Mouse (Mus musculus): ENCODE measurements around the gene Lhfpl2. TPM values are rescaled to one million over a fixed set of nuclear protein-coding genes. Genes with fewer than 3 reads are reported as not detected.

The Lhfpl2 gene
- polyA plus RNA-seq, 2 experiments from 2014 or later: 0.08 TPM; not detected in 1

DNA sequence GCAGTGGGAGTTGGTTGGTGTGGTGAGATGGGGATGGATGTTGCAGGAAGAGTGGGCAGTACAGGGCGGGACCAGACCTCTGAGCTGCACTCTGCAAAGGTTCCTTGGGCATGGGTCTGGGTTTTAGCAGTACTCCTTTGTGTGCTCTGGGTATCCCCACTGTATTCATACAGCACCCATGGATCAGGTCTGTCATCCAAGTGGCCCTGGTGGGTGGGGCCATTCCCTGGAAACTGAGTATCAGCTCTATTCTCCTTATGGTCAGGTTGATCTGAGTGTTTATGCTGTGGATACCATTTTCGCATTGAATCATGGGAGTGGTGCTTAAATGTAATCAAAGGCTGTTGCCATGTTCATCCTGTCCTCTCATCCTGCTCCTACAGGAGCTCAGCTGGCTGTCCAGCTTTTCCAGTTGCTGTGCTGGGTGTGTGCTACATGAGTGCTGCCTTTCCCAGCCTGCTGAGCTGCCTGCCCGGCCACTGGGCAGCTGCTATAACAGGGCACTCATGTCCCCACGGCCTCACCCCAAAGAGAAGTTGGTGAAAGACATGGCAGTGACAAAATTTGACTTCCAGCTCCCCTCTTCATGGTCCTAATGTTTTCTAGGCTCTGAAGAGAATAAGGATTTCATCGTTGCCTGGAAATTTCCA lies 9.2 kb downstream of the Lhfpl2 start:
- no peak for ATAC-seq

DNA sequence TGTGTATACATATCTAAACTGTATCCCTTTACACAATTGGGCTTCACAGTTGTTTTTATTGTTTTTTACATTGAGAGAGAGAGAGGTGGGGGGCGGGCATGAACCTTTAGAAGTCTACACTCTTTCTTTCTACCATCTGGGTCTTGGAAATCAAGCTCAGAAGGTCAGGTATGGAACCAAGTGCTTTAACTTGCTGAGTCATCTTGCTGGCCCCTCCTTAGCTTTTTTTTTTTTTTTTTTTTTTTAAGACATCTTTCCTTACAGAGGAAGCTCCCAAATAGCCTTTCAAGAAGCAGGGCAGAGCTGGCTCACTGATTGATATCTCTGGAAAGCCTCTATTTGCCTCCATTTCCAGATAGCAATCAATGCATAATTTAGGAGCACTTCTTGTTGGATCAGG lies 10.7 kb downstream of the Lhfpl2 start:
- ATAC-seq: no peak

DNA sequence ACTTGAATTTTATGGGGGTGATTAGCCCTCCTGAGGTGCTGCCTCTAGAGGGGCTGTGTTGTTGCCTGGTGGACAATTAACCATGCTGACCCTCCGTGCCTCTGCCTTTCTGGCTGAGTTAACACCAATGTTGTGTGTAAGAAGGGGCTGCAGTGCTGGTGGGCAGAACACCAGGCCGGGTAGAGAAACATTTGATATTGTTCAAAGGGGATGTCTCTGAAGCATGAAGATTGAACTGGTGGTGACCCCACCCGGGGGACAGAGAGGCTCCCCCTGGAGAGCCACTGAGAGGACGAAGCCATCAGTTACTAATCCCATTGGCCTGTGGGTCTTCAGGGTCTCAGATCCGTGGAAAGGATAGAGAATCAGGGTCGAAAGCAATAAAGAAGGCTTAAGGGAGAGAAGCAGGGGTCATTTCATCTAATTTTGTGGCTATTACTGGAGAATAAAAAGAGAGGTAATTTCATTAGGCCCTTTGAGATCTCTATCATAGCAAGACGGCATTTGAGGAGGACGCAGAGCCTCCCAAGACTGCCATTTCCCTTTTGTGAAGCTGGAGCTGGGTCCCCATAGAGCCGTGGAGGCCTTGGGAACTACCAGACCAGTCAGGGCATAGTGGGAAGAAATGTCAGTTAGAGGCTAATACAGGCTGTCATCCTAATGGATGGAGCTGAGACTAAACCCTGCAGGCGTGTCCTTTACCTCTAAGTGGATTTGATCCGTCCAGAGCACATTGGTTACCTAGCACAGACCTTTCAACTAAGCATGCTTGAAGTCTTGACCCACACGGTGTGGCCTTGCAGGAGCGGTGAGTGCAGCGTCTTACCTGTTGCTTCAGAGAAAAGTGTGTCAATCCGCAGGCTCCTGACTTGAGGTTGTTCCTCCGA lies 12.1 kb downstream of the Lhfpl2 start:
- no peak for ATAC-seq

DNA sequence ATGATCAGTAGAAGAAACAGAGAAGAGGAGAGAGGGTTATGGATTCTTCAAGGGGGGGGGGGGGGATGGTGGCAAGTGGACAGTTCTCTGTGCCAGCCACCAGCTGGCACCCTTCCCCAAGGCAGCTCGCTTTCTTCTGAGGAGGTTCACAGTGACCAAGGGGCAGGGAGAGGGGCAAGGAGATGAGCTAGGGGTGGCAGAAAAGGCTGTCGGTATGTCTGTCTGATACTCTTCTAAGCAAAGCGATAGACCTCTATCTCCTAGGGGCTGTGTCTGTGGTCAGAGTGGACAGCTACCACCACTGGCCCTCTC lies 12.7 kb downstream of the Lhfpl2 start:
- no peak for ATAC-seq

DNA sequence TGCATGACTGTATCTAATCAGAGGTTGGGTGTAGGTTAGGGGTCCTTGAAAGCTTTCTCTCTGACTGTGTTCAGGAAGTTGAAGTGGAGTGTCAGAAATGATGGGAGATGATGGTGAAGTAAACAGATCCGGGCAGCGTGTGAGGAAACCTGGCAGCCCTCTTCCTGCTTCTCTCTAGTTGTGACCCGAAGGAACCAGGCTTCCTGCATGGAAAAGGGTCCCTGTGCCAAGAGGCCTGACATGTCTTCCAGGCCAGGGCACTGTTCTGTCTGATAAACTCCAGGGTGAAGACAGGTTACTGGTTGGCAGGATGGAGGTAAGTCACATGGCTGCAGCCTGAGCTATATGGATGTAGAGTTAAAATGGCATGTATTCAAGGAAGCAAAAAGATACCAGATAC lies 13.3 kb downstream of the Lhfpl2 start:
- ATAC-seq: no peak

DNA sequence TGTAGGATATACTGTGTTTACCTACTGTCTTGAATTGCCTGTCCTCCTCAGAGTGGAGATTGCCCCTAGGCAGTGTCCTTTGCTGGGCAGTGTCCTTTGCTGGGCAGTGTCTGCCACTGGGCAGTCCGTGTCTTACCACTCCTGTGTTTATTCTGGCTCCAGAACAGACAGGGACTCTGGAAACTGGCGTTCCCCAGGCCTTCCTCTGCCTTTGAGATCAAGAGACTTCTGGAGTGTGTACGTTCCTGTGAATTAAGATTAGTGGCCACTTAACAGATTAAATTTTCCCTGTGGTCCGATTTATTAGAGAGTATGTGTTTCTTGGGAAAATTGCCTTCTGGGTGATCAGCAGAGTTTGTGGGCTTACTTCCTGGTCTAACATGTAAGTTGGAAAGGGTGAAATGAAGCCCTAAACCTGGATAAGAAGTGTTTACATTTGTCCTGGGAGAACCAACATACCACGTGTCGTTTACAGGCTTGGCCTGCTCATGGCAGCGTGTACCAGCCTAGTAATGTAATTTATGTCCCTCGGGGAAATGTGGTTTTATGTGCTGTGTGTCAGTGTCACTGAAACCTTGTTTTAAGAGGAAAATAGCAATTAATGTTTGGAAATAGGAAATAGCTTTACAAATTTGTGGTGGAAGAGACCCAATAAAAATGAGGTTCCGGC lies 15.6 kb downstream of the Lhfpl2 start:
- ATAC-seq: no peak

DNA sequence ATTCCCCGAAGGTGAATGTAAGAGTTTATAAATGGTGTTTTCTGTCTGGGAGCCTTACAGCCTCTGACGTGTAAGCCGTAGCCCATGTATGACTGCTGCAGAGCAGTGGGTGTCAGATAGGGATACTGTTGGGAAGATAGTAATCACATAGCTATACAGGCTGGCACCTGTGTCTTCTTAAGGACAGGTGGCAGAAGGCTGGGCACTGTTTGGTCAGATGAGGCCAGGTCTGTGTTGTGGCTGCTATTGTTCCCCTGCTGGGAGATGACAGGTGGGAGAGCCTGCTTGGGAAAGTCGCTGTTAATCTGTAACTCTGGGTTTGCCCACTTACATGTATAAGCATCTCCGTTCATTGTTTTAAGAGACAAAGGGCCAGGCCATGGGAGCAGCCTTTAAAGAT lies 16.1 kb downstream of the Lhfpl2 start:
- no peak for ATAC-seq

DNA sequence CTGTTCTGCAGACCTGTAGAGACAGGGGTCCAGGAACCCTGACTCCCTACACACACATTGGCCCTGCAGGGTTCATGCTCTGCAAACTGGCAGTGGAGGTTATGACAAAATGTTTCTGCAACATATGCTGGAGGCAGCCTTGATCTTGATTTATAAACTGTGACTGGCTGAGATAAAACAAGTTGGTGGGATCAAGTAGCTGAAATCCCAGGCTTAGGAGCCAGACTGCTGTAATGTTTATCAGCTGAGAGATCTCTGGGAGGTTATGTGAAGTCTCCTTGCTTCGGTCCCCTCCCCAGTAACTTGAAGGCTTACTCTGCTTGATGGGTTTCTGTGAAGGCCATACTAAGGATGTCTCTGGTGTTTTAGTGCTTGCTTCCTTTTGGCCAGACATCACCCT lies 17.6 kb downstream of the Lhfpl2 start:
- ATAC-seq: no peak

DNA sequence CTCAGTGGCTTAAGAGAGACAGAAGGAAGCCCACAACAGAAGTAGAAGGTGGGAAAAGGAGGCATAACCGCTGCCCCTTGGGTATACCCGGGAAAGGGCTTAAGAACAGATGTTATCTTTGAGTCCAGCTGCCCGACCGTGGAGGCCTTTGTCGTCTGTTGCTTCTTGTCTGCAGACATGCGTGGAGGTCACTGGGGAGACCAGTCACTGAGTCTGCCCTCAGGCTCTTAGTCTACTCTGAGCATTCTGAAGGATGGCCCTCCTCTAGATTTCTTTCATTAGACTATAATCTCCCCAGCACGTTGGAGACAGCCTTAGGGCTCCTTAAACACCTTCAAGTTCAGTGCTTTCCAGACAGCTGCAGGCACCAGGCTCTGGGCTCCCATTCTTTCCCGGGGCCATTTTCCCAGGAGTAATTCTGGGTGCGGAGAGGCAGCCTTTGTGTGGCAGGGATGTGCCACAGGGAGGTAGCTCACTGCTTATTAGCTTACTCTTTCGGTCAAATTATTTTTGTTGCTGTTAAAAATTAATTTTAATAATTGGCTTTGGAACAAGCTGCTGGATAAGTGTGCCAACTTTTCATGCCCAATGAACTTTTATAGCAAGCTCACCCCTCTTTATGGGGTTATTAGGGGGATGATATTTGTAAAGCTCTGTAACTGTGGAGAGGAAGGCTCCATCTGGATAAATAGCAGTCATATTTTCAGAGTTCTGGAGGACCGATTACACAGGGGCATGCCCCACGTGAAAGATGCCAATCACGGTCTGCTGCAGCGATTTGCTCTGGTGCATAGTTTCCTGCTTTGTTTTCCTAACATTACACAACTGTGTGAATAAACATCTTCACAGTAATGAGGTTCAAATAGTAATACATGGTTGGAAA lies 19.8 kb downstream of the Lhfpl2 start:
- ATAC-seq: no peak

DNA sequence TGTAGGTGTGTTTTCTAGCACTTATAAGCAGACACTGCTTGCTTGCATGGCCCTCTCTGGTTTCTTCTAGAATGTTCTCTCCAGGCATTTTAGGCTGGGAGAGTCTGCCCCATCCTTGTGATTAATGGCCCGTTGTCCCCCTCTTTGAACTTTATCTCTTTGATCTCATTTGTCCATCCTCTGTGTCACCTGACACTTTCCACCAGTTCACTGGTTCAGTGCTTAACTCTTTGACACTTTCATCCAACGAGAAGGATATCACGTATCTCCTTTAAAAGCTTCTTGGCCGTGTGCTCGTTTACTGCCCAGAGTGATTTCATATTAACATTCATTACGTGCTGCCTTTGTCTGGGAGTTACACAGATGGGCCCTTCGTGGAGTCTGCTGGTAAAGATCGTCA lies 25.6 kb downstream of the Lhfpl2 start:
- no peak for ATAC-seq

DNA sequence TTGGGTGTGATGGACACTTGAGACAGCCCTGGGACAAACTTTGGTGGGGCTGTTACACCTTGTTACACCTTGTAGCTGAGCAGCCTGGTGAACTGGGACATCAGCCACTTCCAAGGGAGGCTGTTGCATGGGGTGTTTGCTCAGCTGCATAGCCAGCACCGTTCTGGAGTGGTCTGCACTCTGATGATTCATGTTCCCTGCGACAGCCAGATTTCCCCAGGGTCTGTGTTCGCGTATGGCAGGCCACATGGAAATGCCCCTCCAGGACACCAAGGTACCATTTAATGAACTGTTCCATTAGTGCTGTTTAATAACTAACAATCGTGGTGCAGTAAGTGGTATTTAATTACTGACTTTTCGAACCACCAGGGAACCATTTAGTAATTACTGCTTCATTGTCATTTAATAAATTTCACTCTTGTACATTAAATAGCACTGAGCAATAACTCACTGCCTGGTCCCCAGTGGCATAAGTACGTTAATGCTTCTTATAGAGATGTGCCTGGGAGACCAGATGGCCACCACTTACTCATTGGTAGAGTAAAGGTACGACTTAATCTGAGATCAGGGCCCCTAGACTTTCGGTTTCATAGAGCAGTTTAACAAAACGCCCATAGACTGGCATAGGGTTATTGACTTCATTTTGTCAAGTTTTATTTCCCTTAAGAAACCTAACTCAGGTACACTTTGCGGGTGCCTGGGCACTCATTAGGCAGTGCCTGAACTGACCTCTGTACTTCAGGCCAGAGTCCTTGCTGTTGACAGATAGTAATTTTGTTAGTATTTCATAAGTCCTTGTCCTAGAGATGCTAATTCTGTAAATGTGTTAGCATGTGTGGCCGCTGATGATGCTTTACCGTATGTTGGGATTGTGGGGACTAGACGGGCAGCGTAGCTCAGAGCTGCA lies 26.9 kb downstream of the Lhfpl2 start:
- no peak for ATAC-seq

DNA sequence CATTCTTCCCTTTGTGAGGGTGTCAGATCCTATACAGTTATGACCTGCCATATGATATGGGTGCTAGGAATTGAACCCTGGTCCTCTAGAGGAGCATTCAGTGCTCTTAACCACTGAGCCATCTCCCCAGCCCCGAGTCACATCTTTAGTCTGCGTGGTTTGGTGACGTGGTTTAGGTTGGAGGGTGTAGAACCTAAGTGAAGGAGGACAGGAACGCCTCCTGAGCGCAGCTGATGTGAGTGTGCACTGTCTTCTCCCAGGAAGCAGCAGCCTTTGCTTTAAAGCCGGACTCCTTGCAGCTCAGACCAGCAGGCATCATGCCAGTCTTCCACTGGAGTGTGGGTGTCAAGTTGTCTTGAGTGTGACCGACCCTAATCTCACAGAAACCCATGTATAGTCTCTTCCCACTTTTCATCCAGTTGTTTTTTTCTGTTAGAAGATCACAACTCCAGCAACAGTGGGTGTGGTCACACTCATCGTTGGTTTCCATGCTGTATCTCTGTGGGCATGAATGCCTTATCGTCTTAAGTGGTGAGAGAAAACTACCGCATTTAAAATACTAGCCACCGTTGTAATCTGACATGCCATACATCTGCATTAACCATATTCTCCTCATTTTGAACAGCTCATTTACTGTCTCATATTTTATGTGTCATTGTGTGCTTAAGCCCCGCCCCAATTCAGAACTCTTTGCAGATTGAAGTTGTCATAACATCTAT lies 28.7 kb downstream of the Lhfpl2 start:
- ATAC-seq: no peak

DNA sequence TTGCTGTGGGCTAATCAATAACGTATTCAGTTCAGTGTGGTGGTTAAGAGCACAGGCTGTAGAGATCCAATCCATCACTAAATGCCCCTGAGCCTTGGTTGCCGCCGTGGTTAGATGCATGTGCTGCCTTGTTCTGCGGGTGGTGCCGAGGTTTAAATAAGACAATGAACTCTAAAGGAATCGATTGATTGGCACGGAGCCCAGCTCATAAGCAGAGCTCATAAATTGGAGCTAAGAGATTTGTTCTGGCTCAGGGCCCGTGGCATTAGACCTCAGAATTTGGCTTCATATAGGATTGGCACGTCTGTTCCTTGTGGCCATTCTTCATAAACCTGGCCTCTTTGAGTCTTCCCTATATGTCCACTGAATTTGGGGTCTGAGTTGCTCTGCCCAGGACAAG lies 29.5 kb downstream of the Lhfpl2 start:
- no peak for ATAC-seq

DNA sequence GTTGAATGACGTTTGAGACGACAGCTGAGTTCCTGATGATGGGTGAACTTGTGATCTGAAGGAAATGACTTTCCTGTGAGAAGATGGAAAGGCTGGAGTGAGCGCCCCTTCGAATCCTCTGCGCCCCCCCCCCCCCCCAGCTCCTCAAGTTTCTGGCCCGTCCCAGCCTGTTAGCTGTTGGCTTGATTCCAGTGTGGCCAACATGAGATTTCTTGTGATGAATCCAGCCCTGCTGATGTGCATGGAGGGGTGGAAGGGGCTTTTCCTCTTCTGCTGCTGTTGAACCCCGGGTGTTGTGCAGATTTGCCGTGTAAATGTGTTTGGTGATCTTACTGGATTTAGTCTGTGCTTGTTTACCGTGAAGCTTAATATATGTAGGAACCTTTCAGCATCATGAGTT lies 31.2 kb downstream of the Lhfpl2 start:
- no peak for ATAC-seq

DNA sequence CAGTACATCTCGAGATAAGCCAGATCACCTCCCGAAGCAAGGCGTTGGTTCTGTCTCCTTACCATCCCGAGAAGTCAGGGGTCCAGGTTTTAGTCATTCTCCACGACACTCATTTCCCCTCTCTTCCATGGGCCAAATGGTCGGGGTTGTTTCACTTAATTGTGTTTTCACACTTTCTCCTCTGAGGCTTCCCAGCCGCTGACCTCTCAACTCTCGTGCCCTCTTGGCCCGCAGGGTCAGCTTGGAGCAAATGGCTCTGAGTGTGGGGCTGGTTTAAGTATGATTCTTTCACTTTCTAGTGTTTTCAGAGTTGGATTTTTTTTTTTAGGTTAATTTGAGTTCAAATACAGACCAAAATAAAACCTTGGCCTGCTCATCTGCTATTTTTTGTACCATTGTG lies 31.7 kb downstream of the Lhfpl2 start:
- no peak for ATAC-seq

DNA sequence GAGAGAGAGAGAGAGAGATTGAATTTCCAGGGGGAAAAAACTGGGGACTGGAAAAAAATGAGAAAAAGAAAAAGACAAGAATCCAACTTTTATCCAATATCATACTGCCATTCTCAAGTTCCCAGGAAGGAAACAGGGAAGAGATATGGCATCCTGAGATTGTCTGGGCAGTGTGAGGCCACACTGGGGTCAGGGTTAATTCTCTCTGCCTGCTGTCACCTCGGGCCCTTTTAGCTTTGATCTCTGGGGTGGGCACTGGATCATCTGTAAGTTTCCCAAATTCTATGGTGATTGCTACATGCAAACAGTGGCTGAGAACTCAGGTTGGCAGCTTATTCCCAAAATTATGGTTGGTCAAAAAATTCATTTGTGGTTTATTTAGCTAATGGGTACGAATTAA lies 33.8 kb downstream of the Lhfpl2 start:
- no peak for ATAC-seq

DNA sequence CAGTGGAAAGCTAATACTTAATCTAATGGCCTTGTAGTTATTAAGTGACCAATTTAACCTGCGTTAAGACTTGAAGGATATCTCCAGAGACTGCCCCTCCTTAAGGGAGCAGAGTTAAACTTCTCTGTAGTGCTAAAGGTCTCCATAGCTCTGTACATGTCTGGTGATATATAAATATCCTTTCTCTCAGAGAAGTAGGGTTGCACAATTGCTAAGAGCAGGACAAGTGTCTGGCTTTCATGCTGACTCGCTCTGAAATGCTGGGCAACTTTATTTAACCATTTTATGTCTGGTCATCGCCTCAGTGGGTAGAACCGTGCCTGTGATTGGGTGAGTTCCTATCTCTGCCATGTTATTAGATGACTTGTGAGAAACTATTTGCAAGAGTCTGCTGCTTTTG lies 36.6 kb downstream of the Lhfpl2 start:
- ATAC-seq: no peak

DNA sequence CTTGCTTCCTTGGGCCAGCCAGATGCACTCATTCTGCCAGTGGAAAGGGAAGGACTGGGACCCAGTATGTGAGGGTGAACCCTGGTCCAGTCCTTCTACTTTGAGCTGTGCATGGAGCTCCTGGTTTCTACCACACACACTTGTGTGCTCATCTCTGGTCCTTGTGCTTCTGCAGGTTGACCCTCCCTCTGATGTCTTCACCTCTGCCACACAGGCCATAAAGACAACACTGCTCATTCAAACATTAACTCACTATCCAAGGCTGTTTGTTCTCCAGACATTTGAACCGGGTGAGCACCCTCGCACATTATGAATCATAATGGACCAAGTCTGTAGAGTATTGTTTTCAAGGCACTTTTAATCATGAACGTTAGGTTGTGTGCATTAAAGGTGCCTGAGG lies 37.0 kb downstream of the Lhfpl2 start:
- no peak for ATAC-seq

DNA sequence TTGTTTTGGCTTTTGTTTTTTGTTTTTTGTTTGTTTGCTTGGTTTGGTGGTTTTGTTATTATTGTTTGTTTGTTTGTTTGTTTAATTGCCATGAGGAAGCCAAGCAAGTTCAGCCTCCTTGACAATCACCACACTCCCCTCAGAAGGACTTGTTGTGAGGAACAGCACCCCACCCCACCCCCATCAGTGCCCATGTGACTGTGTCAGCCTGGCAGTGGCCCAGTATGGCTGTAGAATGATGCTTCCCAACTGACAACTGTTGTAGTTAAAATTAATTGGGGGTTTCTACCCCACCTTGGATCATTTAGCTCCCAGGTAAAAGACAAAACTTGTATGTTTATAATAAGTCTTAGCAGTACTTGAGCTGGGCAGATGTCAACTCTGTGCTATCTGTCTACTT lies 37.6 kb downstream of the Lhfpl2 start:
- no peak for ATAC-seq

DNA sequence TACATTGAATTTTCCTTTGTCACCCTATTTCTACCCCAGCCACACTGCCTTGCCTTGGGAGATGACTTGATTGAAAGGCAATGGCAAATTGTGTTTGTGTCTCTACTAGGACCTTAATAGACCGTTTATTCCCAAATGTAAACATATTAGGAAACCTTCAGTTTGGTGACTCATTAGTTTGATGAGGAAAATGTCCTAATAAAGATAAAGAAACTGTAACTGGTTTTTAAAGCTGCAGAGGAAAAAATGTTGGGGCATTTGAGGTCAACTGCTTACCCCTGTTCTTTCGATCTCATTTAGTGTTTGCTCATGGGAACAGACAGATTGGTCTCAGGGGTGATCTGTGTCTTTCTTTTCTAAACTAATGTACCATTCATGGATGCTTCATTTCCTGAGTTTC lies 40.1 kb downstream of the Lhfpl2 start:
- no peak for ATAC-seq

All from CD4-positive, CD25-positive, alpha-beta regulatory T cell, adult 4 months (primary cell).